Mouse (Mus musculus) testis, adult 2 months (tissue): ENCODE measurements around the gene Map2k3.

Experiments
- CTCF ChIP-seq: fragments of 200-500 bp; IDR thresholded peaks from 2 replicates; pipeline ENCODE4 v1.5.1; 2012; ENCODE audit warnings: low read depth, mild to moderate bottlenecking, inconsistent platforms, low read length, moderate library complexity; ENCODE audit not compliant: control insufficient read depth, insufficient read depth, insufficient replicate concordance
- POLR2A ChIP-seq: fragments of 200-500 bp; IDR thresholded peaks from 2 replicates; pipeline ENCODE4 v1.6.1; 2012; ENCODE audit warnings: low read depth, mild to moderate bottlenecking, inconsistent platforms, low read length, moderate library complexity; ENCODE audit not compliant: control insufficient read depth

- TF ChIP-seq CTCF (no peak), POLR2A (no peak)
Measured at GRCm38 (mm10) chr11:60976742-60977141, 44.9 kb downstream of the Map2k3 start.
